Mouse (Mus musculus): ENCODE results near the gene Gm26965.
"Not testable (repeated sequence)": the region's sequence is repeated elsewhere in the genome, so short reads cannot be mapped to it uniquely, and the experiment has no call there.

The Gm26965 gene

GRCm38 (mm10) chr13:67525753-67526410 lies at the start of gene Gm26965, which contains the start of gene Zfp87:
Gene Gm26965 (minus strand): TSS chr13:67526151.
Gene Zfp87 (minus strand): TSS chr13:67526177.
- peak; percentile 84 for DNase-seq (ENCODE audit: low read depth)

DNA sequence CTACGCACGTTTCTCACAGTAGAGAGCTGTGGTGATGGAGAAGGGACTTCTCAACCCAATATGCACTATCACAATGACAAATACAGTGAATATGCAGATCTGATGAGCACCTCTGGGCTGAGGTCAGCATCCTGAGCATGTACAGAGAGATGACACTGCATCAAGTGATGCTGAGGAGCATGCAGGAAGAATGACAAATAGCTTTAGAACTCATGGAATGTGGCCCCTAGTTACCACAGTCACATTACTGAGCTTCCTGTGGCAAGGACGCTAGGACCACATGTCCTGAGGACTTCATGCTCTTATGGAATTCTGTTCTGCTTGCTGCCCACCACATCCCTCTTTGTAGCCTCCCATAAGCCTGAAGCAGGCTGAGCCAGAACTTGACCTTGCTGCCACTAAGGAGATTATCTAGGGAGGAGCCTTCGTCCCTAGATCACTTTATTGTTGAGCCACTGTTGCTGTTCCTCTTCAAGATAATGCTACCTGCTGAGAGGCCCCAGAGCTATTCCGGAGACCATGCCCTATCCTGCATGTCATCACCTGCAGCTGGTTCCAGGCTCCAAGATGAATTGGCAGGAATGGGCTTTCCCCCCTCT lies 46.7 kb upstream of the Gm26965 start:
- DNase-seq (ENCODE audit: low read depth) = no peak

DNA sequence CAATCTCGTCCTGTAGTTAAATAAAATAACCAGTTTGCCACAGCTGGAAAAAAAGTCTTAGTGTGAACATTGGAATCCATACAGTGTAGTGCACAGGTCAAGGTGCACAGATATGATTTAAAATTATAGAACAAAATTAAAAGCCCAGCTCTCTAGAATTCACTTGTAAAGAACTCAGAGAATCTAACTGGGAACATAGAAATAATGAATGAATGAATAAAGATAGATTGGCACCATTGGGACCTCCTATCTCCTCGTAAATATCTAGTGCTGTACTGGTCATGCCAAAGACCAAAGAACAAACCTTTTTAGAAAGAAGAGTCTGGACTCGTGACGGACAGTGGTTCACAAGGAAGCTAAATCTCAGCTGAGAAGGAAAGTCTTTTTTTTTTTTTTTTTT lies 27.8 kb upstream of the Gm26965 start, which contains the start of gene Zfp748:
Gene Zfp748 (minus strand): TSS at position 101 of the 400 bp plus-strand sequence.
- no peak for DNase-seq (ENCODE audit: low read depth)

- peak; percentile 84 for DNase-seq (ENCODE audit: low read depth)
Observed at GRCm38 (mm10) chr13:67552505-67553346, 26.8 kb upstream of the Gm26965 start.

- DNase-seq (ENCODE audit: low read depth) = no peak
Observed at GRCm38 (mm10) chr13:67545941-67546340, 20.0 kb upstream of the Gm26965 start.

GRCm38 (mm10) chr13:67527049-67527730 lies 1.2 kb upstream of the Gm26965 start:
- no peak for DNase-seq (ENCODE audit: low read depth)

- DNase-seq (ENCODE audit: low read depth) = no peak
Observed at GRCm38 (mm10) chr13:67500908-67501307, 25.0 kb downstream of the Gm26965 start.

DNA sequence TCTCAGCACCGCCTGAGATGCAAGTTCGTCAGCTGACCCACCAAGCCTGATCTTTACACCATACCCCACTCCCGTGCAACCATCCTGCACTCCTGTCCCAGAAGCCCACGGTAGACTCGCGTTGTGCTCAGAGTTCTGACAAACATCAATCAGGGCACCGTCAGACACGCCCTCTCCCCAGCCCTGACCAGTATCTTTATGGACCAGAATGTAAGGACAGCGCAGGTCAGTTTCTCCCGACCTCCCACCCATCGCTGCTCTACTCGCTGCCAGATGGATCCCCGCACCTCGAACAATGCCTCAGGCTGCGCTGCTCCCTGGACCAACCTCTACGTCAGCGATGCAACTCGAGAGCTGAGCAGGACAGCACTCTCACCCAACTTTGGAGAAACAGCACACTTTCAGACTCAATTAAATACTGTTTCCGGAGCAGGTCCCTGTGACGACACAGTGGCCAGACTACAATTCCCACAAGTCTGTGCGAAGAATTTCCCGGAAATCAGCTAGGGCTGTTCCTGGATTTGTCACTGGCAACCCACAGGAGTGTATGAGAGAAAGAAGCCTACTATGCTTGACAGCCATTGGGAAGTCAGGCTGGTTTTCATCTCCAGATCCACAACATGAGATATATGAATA lies 25.7 kb downstream of the Gm26965 start, which contains the start of gene Zfp58:
Gene Zfp58 (minus strand): TSS at position 472 of the 636 bp plus-strand sequence.
- DNase-seq (ENCODE audit: low read depth) = peak; percentile 80

- DNase-seq (ENCODE audit: low read depth) = no peak
Observed at GRCm38 (mm10) chr13:67495631-67496030, 30.3 kb downstream of the Gm26965 start.

DNA sequence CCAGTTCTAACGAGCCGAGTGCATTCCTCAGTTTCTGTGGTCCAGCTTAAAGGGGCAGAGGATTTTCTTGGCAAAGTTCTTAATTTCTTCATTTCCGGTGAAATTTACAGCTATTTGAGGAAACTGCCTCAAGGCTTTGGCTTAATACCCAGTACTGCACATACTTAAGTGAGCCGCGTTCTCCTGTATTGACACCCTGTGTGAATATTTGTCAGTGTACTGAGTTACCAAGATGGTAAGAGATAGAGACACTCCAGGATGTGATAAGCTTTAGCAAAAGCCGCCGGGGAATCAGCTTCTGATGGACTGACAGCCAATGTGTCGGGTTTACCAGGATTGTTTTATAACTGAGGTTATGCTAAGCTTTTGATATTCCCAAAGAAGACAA lies 41.5 kb downstream of the Gm26965 start:
- peak; percentile 11 for DNase-seq (ENCODE audit: low read depth)

GRCm38 (mm10) chr13:67483625-67484423 lies 42.1 kb downstream of the Gm26965 start, which contains the start of gene Zfp874b:
Gene Zfp874b (minus strand): TSS chr13:67484258.
- peak; percentile 89 for DNase-seq (ENCODE audit: low read depth)

- no peak for DNase-seq (ENCODE audit: low read depth)
Observed at GRCm38 (mm10) chr13:67481528-67481927, 44.4 kb downstream of the Gm26965 start.

GRCm38 (mm10) chr13:67469274-67469673 lies 56.7 kb downstream of the Gm26965 start:
- DNase-seq (ENCODE audit: low read depth) = no peak

- DNase-seq (ENCODE audit: low read depth) = not testable (repeated sequence)
Observed at GRCm38 (mm10) chr13:67463506-67464185, 62.3 kb downstream of the Gm26965 start.

- DNase-seq (ENCODE audit: low read depth) = no peak
Observed at GRCm38 (mm10) chr13:67452021-67452309, 74.0 kb downstream of the Gm26965 start.

- DNase-seq (ENCODE audit: low read depth) = peak; percentile 81
Observed at GRCm38 (mm10) chr13:67451172-67452020, 74.6 kb downstream of the Gm26965 start, which contains the start of gene Zfp874a. Gene Zfp874a (minus strand): TSS chr13:67451624.
